Mouse (Mus musculus) A20 (cell line): ENCODE measurements around the gene Gm20441.

Source experiments
- DNase-seq: peaks from one replicate; pipeline ENCODE4 v3.0.0-alpha.2; 2011; ENCODE audit warnings: low read depth, low spot score

Gm20441 gene

GRCm38 (mm10) chr10:75780769-75781578 lies at the start of gene Gm20441, which contains the start of gene Gstt3:
TSS of gene Gm20441 (minus strand) at chr10:75780954.
TSS of gene Gstt3 (minus strand) at chr10:75781414.
- DNase-seq: peak; percentile 84

GRCm38 (mm10) chr10:75830275-75830670 lies 49.5 kb upstream of the Gm20441 start:
- no peak for DNase-seq

GRCm38 (mm10) chr10:75829529-75830274 lies 48.9 kb upstream of the Gm20441 start:
- peak; percentile 66 for DNase-seq

- DNase-seq: peak; percentile 51
These were observed 47.8 kb upstream of the Gm20441 start for GRCm38 (mm10) chr10:75828500-75828931.

- DNase-seq: peak; percentile 13
These were observed 47.1 kb upstream of the Gm20441 start for GRCm38 (mm10) chr10:75827668-75828360.

GRCm38 (mm10) chr10:75824530-75824929 lies 43.8 kb upstream of the Gm20441 start:
- peak; percentile 94 for DNase-seq

- DNase-seq: no peak
These were observed 43.0 kb upstream of the Gm20441 start for GRCm38 (mm10) chr10:75823782-75824181.

- DNase-seq: no peak
These were observed 41.7 kb upstream of the Gm20441 start, which contains the start of gene Gstt4 for GRCm38 (mm10) chr10:75822443-75822842. TSS of gene Gstt4 (minus strand) at chr10:75822543.

GRCm38 (mm10) chr10:75819882-75820281 lies 39.1 kb upstream of the Gm20441 start:
- DNase-seq: peak; percentile 88

GRCm38 (mm10) chr10:75818641-75819040 lies 37.9 kb upstream of the Gm20441 start:
- DNase-seq: peak; percentile 14

- no peak for DNase-seq
These were observed 23.5 kb upstream of the Gm20441 start for GRCm38 (mm10) chr10:75804217-75804616.

GRCm38 (mm10) chr10:75798176-75798696 lies 17.5 kb upstream of the Gm20441 start, which contains the start of gene Gstt1:
TSS of gene Gstt1 (minus strand) at chr10:75798584.
- DNase-seq: no peak

- DNase-seq: no peak
These were observed 16.9 kb upstream of the Gm20441 start for GRCm38 (mm10) chr10:75797619-75798175.

- DNase-seq: no peak
These were observed 16.2 kb upstream of the Gm20441 start for GRCm38 (mm10) chr10:75796731-75797516.

- DNase-seq: no peak
These were observed 14.1 kb upstream of the Gm20441 start for GRCm38 (mm10) chr10:75794880-75795279.

- peak; percentile 72 for DNase-seq
These were observed 10.0 kb upstream of the Gm20441 start for GRCm38 (mm10) chr10:75790773-75791172.

GRCm38 (mm10) chr10:75789841-75790240 lies 9.1 kb upstream of the Gm20441 start:
- DNase-seq: no peak

- DNase-seq: no peak
These were observed 8.5 kb upstream of the Gm20441 start for GRCm38 (mm10) chr10:75789081-75789735.

- no peak for DNase-seq
These were observed 7.5 kb upstream of the Gm20441 start for GRCm38 (mm10) chr10:75788277-75788676.

- no peak for DNase-seq
These were observed 4.7 kb upstream of the Gm20441 start for GRCm38 (mm10) chr10:75785442-75785841.
